Mouse (Mus musculus): ENCODE results near the gene Pate4.
A peak's percentile ranks its signal among the peaks of the same experiment; 100 is the strongest.
"Not testable (repeated sequence)": the region's sequence is repeated elsewhere in the genome, so short reads cannot be mapped to it uniquely, and the experiment has no call there.

Pate4 gene

DNA sequence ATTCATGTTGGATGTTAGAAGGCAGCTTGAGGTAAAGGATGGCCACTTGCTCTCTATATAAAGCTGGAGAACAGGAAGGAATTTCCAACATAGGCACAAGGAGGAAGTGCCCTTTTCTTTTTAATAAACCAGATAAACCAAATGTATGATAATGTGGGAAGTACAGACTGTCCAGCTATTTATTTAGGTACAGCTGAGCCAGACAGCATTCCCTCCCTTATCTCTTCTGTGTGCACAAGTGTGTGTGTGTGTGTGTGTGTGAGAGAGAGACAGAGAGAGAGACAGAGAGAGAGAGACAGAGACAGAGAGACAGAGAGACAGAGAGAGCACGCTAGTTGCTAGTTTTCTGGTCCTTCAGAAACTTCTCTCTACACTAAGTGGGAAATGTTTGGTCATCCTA, at the start of gene Pate4:
Gene Pate4, minus strand, starts transcription at position 101 of the 400 bp plus-strand sequence.
- no peak for DNase-seq (ENCODE audit: low spot score in 2 of 2)

DNA sequence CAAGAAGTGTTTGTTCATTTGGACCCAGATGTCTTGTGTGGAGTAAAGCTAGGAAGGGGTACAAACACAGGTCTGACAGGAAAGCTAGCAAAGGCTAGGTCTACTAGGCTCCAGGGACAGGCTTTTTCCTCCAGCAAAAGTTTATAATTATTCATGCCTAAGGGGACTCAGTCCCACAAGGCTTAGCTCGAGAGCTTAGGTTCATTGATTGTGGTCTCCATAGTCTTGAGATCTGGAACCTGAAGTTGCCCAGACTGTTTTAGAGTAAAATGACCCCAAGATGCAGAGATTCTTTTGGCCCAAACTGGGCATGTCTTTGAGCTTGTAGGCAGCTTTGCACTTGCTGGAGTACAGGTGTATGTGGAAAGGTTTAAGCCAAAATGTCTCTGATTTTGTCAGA, 36.4 kb upstream of the Pate4 start, which contains the start of gene Pate3:
Gene Pate3, minus strand, starts transcription at position 101 of the 400 bp plus-strand sequence.
- no peak for DNase-seq (ENCODE audit: low spot score in 2 of 2)

DNA sequence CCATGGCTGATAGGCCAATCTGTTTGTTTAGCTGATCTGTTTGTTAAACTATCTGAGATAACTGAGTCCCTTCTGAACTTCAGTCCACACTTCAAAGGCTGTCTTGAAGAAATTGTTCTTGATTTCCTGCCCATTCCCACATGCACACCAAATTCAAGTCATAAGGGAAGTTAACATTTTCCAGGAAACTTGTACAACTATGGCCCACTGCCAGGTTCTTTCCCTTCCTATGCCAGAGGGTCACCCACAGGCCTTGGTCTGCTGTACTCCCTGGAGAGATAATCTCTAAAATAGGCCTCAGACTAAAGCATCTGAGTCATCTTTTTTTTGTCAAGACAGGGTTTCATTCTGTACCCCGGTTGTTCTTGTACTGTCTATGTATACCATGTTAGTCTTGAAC, 21.2 kb upstream of the Pate4 start:
- DNase-seq (ENCODE audit: low spot score in 2 of 2): no peak

DNA sequence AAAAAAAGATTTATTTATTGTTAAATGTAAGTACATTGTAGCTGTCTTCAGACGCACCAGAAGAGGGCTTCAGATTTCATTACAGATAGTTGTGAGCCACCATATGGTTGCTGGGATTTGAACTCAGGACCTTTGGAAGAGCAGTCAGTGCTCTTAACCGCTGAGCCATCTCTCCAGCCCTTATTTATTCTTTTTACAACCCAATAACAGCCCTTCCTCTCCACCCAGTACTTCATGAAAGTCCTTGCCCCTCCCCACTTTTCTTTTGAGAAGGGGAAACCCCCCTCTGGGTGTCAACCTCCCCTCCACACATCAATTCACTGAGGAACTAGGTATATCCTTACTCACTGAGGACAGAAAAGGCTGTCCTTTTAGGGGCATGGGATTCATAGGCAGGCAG, 5.0 kb upstream of the Pate4 start:
- not testable (repeated sequence) for DNase-seq (ENCODE audit: low spot score in 2 of 2)

DNA sequence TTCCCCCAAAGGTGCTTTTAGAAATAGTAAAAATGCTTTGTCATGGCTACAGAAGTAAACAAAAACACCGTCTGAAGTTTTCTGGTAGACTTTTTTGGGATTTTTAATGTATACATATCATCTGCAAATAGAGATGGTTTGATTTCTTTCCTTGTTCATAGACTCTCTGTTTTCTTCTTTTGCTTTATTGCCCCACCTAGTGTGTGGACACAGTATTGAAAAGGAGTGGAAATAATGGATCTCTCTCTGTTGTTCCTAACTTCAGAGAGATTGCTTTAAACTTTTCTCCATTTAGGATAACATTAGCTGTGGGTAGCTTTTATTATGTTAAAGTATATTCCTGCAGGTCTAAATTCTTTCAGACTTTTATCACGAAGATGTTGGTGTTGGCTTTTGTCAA, 2.3 kb upstream of the Pate4 start:
- DNase-seq (ENCODE audit: low spot score in 2 of 2): no peak

DNA sequence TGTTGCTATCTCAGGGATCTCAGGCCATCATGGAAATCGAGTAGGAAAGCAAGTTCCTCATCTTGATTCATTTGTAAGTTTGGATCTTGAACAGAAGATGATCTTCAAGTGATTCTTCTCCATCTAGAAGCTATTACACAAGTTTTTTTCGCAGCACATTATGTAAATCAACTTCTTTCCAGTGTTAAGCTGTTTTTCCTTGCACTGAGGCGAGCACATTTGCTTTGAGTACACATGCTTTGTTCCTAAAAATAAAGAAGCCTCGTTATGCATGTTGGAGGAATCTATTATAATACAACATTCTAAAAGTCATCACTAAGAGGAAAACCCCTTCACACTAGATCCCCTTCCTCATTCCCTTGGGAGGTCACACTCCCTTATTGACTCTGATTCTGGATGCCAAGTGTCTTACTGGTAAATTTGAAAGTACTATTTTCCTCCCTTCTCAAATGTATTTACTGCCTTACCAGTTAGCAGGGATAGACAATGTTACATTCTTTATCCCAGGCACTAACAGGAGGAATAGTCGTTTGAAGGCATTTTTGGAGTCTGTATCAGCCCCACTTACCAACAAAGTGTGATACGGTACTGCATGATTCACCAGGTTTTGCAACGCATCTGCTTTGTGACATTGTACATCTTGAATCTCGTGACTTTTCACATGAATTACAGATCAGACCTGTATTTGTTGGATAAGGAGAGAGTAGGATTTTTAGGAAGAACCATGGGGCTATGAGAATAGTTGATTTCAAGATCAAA, 3.9 kb downstream of the Pate4 start:
- DNase-seq (ENCODE audit: low spot score in 2 of 2): no peak

DNA sequence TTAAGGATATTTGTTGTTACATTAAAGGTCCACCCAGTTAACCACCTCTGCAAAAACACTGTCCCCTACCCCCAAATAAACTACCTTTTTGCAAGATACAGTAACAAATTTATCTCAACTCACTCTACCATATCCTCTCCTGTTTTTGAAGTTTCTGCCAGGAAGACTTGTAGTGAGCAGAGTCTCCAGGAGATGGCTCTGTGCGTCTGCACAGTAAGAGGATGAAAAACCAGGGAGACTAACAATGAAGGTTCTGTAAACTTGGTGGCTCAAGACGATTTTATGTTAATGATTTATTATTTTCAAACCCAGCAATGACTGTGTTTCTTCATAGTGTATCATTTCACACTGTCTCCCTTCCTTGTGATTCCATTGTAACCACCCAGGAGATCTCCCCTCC, 18.8 kb downstream of the Pate4 start:
- no peak for DNase-seq (ENCODE audit: low spot score in 2 of 2)

DNA sequence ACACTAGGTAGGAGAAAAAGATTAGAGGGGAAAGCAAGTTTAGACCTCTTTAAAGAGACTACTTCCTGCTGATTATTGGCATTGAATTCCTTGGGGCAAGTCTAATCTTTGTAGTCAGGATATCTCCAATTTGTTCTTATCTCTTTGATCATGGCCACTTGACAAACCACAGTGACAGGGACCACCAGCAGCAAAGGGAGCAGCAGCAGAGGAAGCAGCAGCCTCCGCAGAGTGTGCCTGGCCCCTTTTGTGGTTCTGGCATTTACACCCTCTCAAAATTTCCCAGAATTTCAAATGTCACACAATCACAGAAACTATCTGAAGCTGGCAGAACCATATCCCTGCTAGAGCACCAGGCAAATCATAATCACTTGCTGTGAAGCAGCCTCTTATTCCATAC, 24.1 kb downstream of the Pate4 start:
- DNase-seq (ENCODE audit: low spot score in 2 of 2): no peak

DNA sequence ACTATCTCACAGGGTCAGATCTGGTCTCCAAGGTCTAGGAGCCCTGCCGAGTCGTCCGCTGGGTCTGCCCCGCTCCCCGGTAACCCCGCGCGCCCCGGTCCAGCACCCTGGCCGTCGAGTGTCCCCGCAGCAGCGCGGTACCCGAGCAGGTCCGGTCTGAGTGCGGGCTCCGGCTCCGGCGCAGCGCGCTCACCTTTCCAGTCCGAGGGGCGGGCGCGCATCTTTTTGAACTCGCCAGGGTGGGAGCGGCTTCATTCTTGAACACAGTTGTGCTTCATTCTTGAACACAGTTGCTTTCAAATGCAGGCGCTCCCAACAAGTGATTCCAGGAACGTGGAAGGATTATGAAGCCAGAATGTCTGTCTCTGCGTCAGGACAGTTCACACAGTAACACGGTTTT, 37.3 kb downstream of the Pate4 start:
- no peak for DNase-seq (ENCODE audit: low spot score in 2 of 2)

DNA sequence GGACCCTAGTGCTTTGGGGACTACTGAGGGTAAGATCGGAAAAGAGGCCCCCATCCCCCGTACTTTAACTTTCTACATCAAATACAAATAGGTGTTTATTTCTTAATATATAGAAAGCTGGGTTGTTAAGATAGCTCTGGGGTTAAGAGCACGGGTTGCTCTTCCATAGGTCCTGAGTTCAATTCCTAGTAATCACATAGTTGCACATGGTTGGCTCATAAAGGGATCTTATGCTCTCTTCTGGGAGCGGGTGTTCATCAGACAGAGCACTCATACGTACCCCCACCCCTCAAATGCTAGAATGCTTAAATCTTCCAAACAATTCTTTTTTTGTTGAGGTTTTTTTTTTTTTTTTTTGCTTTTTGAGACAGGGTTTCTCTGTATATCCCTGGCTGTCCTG, 41.1 kb downstream of the Pate4 start:
- DNase-seq (ENCODE audit: low spot score in 2 of 2): no peak

DNA sequence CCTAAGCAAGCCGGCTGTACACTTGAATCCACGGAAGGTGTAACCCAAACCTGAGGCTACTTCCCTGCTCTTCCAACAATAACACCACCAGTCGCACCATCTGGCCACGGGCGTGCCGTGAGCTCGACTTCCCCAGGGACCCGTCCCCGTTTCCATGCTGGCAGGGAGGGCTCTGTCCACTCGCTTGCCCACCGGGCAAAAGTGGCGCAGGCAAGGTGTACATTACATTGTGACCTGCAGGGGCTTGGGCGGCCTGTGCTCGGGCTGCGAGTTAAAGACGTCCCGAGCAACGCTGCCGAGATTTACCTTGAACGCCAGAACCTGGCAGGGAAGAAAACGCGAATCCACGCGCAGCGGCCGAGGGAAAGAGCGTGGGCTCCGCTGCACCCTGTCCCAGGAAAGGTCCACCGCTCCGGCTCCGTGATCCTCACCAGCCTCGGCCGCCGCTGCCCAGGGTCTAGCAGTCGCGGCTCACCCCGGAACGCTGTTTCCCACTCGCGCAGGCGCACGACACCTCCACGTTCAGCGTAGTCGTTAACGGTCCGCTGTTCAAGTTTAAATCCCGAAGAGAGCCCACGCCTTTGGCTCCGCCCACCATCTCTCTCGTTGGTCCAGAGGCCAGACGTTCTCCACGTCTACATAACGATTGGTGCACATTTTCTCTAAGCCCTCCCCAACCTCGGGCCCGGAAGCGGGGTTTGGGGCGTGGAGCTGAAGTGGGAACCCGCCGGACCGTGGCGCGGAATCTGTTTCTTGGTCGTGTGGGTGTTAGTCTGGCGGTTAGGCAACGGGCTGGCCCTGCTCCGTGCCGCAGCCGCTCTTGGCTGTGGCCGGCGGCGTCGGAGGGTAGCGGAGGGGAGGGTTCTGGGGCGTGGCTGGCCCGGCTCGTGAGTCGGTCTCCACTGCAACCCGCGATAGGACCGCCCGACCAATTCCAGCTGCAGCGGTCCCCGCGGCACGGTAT, 41.9 kb downstream of the Pate4 start, which contains the start of the genes Pate2 and Hyls1:
Gene Pate2, plus strand, starts transcription at position 714 of the 964 bp plus-strand sequence.
Gene Hyls1, minus strand, starts transcription at position 828 of the 964 bp plus-strand sequence.
- peak; percentile 81 to 92 for DNase-seq (ENCODE audit: low spot score in 2 of 2)

DNA sequence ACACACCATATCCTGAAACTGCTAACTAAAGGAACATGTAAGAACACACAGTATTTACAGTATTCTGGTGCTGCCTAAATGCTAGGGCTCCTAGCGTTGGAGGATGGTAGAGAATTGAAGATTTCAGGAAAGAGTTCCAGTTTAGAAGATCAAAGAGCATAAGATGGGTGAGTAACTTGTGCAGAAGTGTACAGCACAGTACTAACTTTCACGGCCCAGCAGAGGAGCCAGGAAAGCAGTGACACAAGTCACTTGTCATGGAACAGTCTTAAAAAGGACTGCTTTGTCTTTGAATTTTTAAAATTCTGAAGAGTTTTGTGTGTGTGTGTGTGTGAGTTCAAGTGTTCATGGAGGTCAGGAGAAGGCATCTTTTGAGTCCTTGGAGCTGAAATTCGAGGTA, 43.7 kb downstream of the Pate4 start:
- no peak for DNase-seq (ENCODE audit: low spot score in 2 of 2)

DNA sequence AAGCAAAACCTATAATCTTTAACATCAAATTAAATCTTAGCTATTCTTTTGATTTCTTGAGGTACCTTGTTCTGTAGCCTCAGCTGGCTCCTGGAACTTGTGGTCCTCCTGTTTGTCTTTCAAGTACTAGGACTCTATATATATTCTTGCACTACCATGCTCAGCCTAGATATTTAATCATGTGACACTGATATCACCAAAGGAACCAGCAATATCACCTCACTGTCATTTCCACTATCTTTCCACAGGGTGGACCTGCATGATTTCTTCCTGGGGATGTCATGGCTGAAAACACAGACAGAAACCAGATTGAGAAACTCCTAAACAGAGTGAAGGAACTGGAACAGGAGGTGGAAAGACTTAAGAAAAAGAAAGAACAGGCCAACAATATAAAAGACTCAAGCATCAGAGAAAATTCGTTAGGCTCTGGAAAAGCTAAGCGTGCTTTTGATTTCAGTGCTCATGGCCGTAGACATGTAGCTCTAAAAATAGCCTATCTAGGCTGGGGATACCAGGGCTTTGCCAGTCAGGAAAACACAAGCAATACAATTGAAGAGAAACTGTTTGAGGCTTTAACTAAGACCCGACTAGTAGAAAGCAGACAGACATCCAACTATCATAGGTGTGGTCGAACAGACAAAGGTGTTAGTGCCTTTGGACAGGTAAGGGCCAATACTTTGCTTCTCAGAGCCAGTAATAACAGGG, 47.1 kb downstream of the Pate4 start:
- DNase-seq (ENCODE audit: low spot score in 2 of 2): no peak

DNA sequence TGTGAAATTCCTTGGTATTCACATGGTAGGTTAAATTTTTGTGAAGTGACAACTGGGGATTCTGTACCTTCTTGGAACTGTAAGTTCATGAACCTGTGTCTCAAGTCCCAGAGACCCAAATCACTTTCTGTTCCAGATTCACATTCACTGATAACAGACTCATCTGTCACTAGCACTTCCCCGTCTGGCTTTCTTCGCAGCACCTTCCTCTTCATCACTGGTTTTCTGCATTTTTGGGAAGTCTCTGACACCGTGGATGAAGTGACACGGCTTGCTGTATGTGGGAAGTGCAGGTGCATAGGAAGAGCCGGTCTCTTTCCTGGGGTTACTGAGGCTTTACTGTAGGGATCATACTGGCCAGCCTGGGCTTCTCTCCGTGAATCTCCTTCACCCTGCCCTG, 50.2 kb downstream of the Pate4 start:
- no peak for DNase-seq (ENCODE audit: low spot score in 2 of 2)

DNA sequence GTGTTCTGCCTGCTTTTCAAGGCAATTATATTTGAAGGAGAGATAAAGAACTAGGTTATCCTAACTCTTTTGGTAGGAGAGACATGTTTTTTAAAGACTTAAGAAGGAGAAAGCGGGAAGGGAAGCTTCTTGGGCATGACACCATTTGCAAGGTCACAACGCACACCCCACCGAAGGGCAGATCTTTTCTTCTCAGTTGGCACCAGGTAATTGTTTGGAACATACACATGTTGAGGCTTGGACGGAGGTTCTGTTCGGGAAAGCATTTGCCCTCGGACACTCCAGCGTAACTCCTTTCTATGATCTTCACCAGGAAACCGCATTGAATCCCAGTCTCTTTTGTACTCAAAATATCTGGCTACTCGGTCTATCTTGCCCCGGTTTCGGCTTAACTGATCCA, 50.7 kb downstream of the Pate4 start:
- no peak for DNase-seq (ENCODE audit: low spot score in 2 of 2)

DNA sequence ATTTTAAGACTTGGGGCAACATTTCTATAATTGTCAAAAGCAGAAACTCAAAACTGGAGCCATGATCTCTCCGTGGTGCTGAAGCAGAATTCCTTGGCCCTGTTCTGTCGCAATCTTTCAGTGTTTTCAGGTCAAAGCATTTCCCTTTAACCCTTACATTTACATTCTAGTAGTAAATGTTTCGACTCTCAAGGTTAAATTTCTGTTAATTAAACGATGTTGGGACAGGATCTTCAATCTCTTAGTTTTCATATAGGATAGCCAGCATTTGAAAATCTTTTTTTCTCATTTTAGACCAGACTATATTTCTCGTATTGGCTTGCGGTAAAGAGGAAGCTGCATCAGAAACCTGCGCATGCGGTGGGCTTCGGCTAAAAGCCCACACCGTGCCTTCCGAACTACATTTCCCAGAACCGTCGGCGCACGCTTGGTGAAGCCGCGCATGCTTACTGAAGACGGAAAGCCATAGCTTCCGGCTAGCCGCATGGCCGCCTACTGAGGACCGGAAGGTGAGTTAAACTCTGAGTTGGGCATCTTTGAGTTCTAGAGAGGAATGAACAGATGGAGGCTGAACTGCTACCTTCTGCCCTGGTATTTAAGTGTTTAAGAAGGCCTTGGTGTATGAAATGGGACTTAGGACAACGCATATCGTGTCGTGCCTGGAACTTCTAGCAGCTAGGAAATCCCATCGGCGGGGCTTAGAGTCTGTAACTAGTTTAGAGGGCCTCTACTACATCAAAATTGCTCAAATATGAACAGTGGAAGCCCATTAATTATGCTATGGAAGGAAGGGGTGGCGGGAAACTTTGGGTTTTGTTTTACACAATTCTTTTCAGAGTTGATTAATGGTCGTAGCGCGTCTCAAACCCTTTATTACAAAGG, 52.5 kb downstream of the Pate4 start:
- peak; percentile 57 to 68 for DNase-seq (ENCODE audit: low spot score in 2 of 2)

DNA sequence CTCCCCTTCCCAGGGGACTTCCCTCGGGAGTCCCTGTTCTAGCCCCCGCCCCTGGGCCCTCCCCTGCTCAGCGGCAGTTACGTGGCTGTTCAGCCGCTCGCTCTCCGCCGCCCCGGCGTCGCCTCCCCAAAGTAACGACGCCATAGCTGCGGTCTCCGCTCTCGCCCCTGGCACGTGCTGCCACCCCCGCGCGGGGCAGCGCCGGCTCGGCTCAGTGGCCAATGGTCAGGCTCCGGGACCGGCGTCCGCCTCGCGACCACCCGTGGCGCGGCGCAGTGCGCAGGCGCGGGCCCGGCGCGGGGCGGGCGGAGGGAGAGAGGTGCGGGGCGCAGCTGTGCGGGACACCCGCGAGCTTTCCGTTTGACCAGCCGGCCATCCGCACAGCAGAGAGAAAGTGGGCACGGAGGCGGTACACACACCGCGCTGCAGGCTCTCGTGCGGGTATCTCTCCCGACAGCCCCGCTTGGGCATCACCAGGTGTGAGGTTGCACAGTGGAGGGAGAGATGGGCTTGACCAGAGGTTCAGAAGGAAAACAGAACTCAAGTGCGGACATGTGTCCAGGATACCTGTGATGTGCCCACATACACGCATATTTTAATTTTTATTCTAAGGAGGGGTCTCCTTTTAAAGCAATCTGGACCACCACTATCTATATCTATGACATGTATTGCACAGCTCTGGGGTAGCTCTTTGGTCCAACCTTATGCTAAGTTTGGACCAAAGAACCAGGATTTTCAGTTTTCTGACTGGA, 53.3 kb downstream of the Pate4 start, which contains the start of the genes Ddx25 and Pus3:
Gene Ddx25, minus strand, starts transcription at position 272 of the 752 bp plus-strand sequence.
Gene Pus3, plus strand, starts transcription at position 339 of the 752 bp plus-strand sequence.
- DNase-seq (ENCODE audit: low spot score in 2 of 2): no peak

All from urinary bladder, postnatal 36 days (tissue).